20 mouse cellular contexts compared by ENCODE assay signal in genomic region chr9:23235368-23236002, GRCm38 (mm10). TPM values are rescaled to one million over a fixed set of nuclear protein-coding genes. Genes with fewer than 3 reads are reported as not detected.
A peak's percentile ranks its signal among the peaks of the same experiment; 100 is the strongest.
DNase-seq lines count a peak whose midpoint lies in the region; ATAC-seq and TF ChIP-seq lines count a peak whose summit lies in the region.
"Had no signal": no experiment of that assay in that cellular context is flagged by ENCODE, and none has a peak within 500 bp of the region (broad histone marks: within the 10 kb centered on the region; RNA-seq: fewer than 3 reads in every experiment).

No protein-coding gene starts in this region.

- DNase-seq in CD4-positive, CD25-positive, alpha-beta regulatory T cell, adult 2 months (ENCODE audit: low read depth, low spot score), result peak; percentile 2
- DNase-seq in lung, embryonic 14.5 days, result no peak
- DNase-seq in lung, postnatal 0 days (ENCODE audit: low spot score), result no peak
- DNase-seq in embryonic facial prominence, embryonic 10.5 days (ENCODE audit: low spot score), result peak; percentile 7
- DNase-seq in adrenal gland, postnatal 25 days, result no peak
- DNase-seq: adrenal gland, adult 2 months; B cell, adult 2 months; cerebellum, adult 11 months; cerebellum, adult 8-10 months; cerebellum, postnatal 14 days; forebrain, postnatal 0 days; gastrocnemius, postnatal 25 days; heart, adult 18-20 months; heart, postnatal 14 days had no signal

- ATAC-seq in CD4-positive, CD25-positive, alpha-beta regulatory T cell, adult 4 months, result no peak
- no peak for ATAC-seq in lung, embryonic 14.5 days (ENCODE audit: insufficient read depth)
- ATAC-seq in lung, postnatal 0 days, result no peak
- ATAC-seq in megakaryocyte progenitor cell, adult 5-6 weeks (replicated peaks; ENCODE audit: poor library complexity), result peak; percentile 58
- ATAC-seq: forebrain, embryonic 13.5 days; forebrain, postnatal 0 days had no signal

- H3K4me1 ChIP-seq in lung, embryonic 14.5 days (ENCODE audit: insufficient read depth), result peaks cover 19% of the 10 kb centered on the region
- H3K4me1 ChIP-seq in lung, postnatal 0 days (ENCODE audit: insufficient read depth, low read depth, low read length), result no peaks in the 10 kb centered on the region
- H3K4me1 ChIP-seq in embryonic facial prominence, embryonic 10.5 days, result peaks cover 13% of the 10 kb centered on the region

- no peaks in the 10 kb centered on the region for H3K9me3 ChIP-seq in lung, embryonic 14.5 days (ENCODE audit: low read depth, low read length)
- H3K9me3 ChIP-seq in lung, postnatal 0 days (ENCODE audit: low read length), result no peaks in the 10 kb centered on the region
- no peaks in the 10 kb centered on the region for H3K9me3 ChIP-seq in embryonic facial prominence, embryonic 10.5 days
- H3K9me3 ChIP-seq: forebrain, embryonic 13.5 days; heart, embryonic 10.5 days; heart, embryonic 15.5 days; hindbrain, embryonic 15.5 days had no signal

- H3K9ac ChIP-seq in lung, embryonic 14.5 days, result no peak overlapping the region
- H3K9ac ChIP-seq in lung, postnatal 0 days (replicated peaks; ENCODE audit: low read depth), result no peak overlapping the region
- H3K9ac ChIP-seq: forebrain, embryonic 13.5 days; forebrain, postnatal 0 days; heart, embryonic 15.5 days; hindbrain, embryonic 15.5 days had no signal

- peak overlapping the region; percentile 36; the same call in 1 of the 2 replicates for H3K27ac ChIP-seq in lung, embryonic 14.5 days (ENCODE audit: low read depth)
- no peak overlapping the region for H3K27ac ChIP-seq in lung, postnatal 0 days (ENCODE audit: low read length)
- H3K27ac ChIP-seq in embryonic facial prominence, embryonic 10.5 days (replicated peaks), result no peak overlapping the region
- H3K27ac ChIP-seq: forebrain, embryonic 13.5 days; heart, embryonic 10.5 days; heart, embryonic 15.5 days; hindbrain, embryonic 15.5 days had no signal

- H3K36me3 ChIP-seq in lung, embryonic 14.5 days (ENCODE audit: insufficient read depth), result no peaks in the 10 kb centered on the region
- no peaks in the 10 kb centered on the region for H3K36me3 ChIP-seq in lung, postnatal 0 days (ENCODE audit: insufficient read depth, low read length)
- no peaks in the 10 kb centered on the region for H3K36me3 ChIP-seq in embryonic facial prominence, embryonic 10.5 days (replicated peaks)
- H3K36me3 ChIP-seq: heart, embryonic 10.5 days; heart, embryonic 15.5 days; hindbrain, embryonic 15.5 days had no signal

- no peak for TF ChIP-seq EP300 in lung, postnatal 0 days (IDR thresholded peaks at IDR 0.05)

- WGBS in lung, embryonic 14.5 days, result 39% methylated on average over 6 of the region's 6 CpGs
- WGBS in lung, postnatal 0 days, result 43% methylated on average over 6 of the region's 6 CpGs
- 63% methylated on average over 6 of the region's 6 CpGs for WGBS in embryonic facial prominence, embryonic 10.5 days

- TF ChIP-seq CTCF in lung, embryonic 14.5 days (IDR thresholded peaks at IDR 0.05; ENCODE audit: low read depth), result no peak
- TF ChIP-seq CTCF in lung, postnatal 0 days (IDR thresholded peaks at IDR 0.05), result no peak

- H3K4me2 ChIP-seq in lung, embryonic 14.5 days, result no peak overlapping the region
- no peak overlapping the region for H3K4me2 ChIP-seq in lung, postnatal 0 days (replicated peaks; ENCODE audit: low read depth, low read length)
- H3K4me2 ChIP-seq: forebrain, embryonic 13.5 days; heart, embryonic 15.5 days; hindbrain, embryonic 15.5 days had no signal

- H3K27me3 ChIP-seq in lung, embryonic 14.5 days (ENCODE audit: insufficient read depth, low read length), result no peaks in the 10 kb centered on the region
- no peaks in the 10 kb centered on the region for H3K27me3 ChIP-seq in lung, postnatal 0 days (replicated peaks; ENCODE audit: insufficient read depth, low read length)
- no peaks in the 10 kb centered on the region for H3K27me3 ChIP-seq in embryonic facial prominence, embryonic 10.5 days (replicated peaks; ENCODE audit: low read depth, poor library complexity, severe bottlenecking)
- H3K27me3 ChIP-seq: forebrain, embryonic 13.5 days; heart, embryonic 15.5 days; hindbrain, embryonic 15.5 days had no signal

- H3K4me3 ChIP-seq in lung, embryonic 14.5 days (ENCODE audit: low read depth, low read length), result no peak overlapping the region
- H3K4me3 ChIP-seq in lung, postnatal 0 days (ENCODE audit: low read depth, low read length), result no peak overlapping the region
- no peak overlapping the region for H3K4me3 ChIP-seq in embryonic facial prominence, embryonic 10.5 days
- H3K4me3 ChIP-seq: forebrain, embryonic 13.5 days; heart, embryonic 10.5 days; heart, embryonic 15.5 days; hindbrain, embryonic 15.5 days had no signal

RNA-seq across cellular contexts. Expression of gene Bmper, which starts 12.6 kb away (rescaled TPM):
- not detected for polyA plus RNA-seq in CD4-positive, CD25-positive, alpha-beta regulatory T cell, adult 4 months (2017; shearing (Covaris generic))
- 26.8 and 28.7 TPM in 2 replicates for polyA plus RNA-seq in lung, embryonic 14.5 days (2014; fragmentation: Nextera tagmentation; extraction: Ambion mirVana)
- polyA plus RNA-seq in lung, postnatal 0 days (2015; fragmentation: Nextera tagmentation; extraction: Ambion mirVana), result 23.6 and 27.0 TPM in 2 replicates
- polyA plus RNA-seq in embryonic facial prominence, embryonic 10.5 days (2016; fragmentation: Nextera tagmentation; extraction: Ambion mirVana), result 2.6 and 4.5 TPM in 2 replicates
- total RNA-seq in megakaryocyte progenitor cell, adult 5-6 weeks (2015), result not detected in 2 replicates
- not detected in 2 replicates for total RNA-seq in megakaryocyte progenitor cell, adult 5-6 weeks (2017)
- total RNA-seq in adrenal gland, postnatal 25 days (2021), result 1.8 and 3.2 TPM in 2 replicates

Comparison
In these comparisons a context has a peak if more than half of its experiments do, and no peak if none do; other contexts are left out.
1. DNase-seq: peak in CD4-positive, CD25-positive, alpha-beta regulatory T cell, adult 2 months (single experiment) and embryonic facial prominence, embryonic 10.5 days (single experiment); none in lung, embryonic 14.5 days (single experiment), lung, postnatal 0 days (single experiment) and adrenal gland, postnatal 25 days (single experiment).